In genomic region chr16:78452303-78452702, GRCm38 (mm10) we compare ENCODE assay signal across 8 mouse cellular contexts.
DNase-seq lines count a peak whose midpoint lies in the region; TF ChIP-seq lines count a peak whose summit lies in the region.

No protein-coding gene starts in this region.

- no peak for TF ChIP-seq POLR2A in thymus, adult 2 months (IDR thresholded peaks at IDR 0.05; ENCODE audit: control insufficient read depth, extremely low read depth, insufficient read depth, low read length, poor library complexity)
- no peak for TF ChIP-seq POLR2A in cortical plate, adult 2 months (IDR thresholded peaks at IDR 0.05; ENCODE audit: extremely low read depth, insufficient read depth, low read length)

- DNase-seq in gastrocnemius, postnatal 10 days: peak; percentile 34
- DNase-seq in gastrocnemius, postnatal 14 days: no peak
- DNase-seq in thymus, adult 2 months: peak; percentile 52
- no peak for DNase-seq in thymus, adult 18-20 months
- peak; percentile 59 for DNase-seq in heart, postnatal 4 days
- peak; percentile 79 for DNase-seq in lung, postnatal 25 days (ENCODE audit: low spot score)
- DNase-seq in thymus, postnatal 14 days: peak; percentile 73

- WGBS in thymus, adult 2 months: 4% methylated on average over 10 of the region's 10 CpGs

- intact Hi-C loops in gastrocnemius, postnatal 14 days (cut with DNase I; ENCODE audit: low total_unique reads): loop anchor here (5.0 to 10.0 kb wide), 2 partner anchors 185 to 492 kb away; no protein-coding TSS in a partner anchor

- no peak overlapping the region for H3K4me3 ChIP-seq in thymus, adult 2 months (ENCODE audit: control insufficient read depth, insufficient read depth, low read length)
- H3K4me3 ChIP-seq in cortical plate, adult 2 months (ENCODE audit: insufficient read depth, low read length): no peak overlapping the region

- H3K27ac ChIP-seq in thymus, adult 2 months (ENCODE audit: control insufficient read depth, insufficient read depth, low read length): no peak overlapping the region
- no peak overlapping the region for H3K27ac ChIP-seq in cortical plate, adult 2 months (ENCODE audit: insufficient read depth, low read length)

- no peaks in the 10 kb centered on the region for H3K27me3 ChIP-seq in thymus, adult 2 months (ENCODE audit: control insufficient read depth, insufficient read depth, low read length)

- H3K4me1 ChIP-seq in thymus, adult 2 months (replicated peaks; ENCODE audit: control insufficient read depth, insufficient read depth, low read length): no peaks in the 10 kb centered on the region
- H3K4me1 ChIP-seq in cortical plate, adult 2 months (ENCODE audit: control insufficient read depth, insufficient read depth, low read length): no peaks in the 10 kb centered on the region

- no peak for TF ChIP-seq CTCF in thymus, adult 2 months (IDR thresholded peaks at IDR 0.05; ENCODE audit: borderline replicate concordance, control insufficient read depth, extremely low read depth, insufficient read depth, low read length, poor library complexity)
- peak; percentile 82 for TF ChIP-seq CTCF in cortical plate, adult 2 months (IDR thresholded peaks at IDR 0.05; ENCODE audit: extremely low read depth, insufficient read depth, low read length)

- no peaks in the 10 kb centered on the region for H3K36me3 ChIP-seq in thymus, adult 2 months (ENCODE audit: control insufficient read depth, insufficient read depth, low read length)

Comparison
In these comparisons a context has a peak if more than half of its experiments do, and no peak if none do; other contexts are left out.
1. DNase-seq: peak in gastrocnemius, postnatal 10 days (single experiment), thymus, adult 2 months (single experiment), heart, postnatal 4 days (single experiment), lung, postnatal 25 days (single experiment) and thymus, postnatal 14 days (single experiment); none in gastrocnemius, postnatal 14 days (single experiment) and thymus, adult 18-20 months (0 of 2).